Mouse (Mus musculus) bone marrow macrophage, adult 2 months (primary cell): ENCODE measurements around the gene Ccdc91.

Experiments used
- CTCF ChIP-seq: IDR thresholded peaks from 2 replicates; pipeline ENCODE4 v1.5.1; 2012; ENCODE audit warnings: low read depth, mild to moderate bottlenecking, low read length, moderate library complexity
- POLR2A ChIP-seq: IDR thresholded peaks from 2 replicates; pipeline ENCODE4 v1.6.1; 2012; ENCODE audit warnings: mild to moderate bottlenecking, low read depth, low read length, borderline replicate concordance

DNA sequence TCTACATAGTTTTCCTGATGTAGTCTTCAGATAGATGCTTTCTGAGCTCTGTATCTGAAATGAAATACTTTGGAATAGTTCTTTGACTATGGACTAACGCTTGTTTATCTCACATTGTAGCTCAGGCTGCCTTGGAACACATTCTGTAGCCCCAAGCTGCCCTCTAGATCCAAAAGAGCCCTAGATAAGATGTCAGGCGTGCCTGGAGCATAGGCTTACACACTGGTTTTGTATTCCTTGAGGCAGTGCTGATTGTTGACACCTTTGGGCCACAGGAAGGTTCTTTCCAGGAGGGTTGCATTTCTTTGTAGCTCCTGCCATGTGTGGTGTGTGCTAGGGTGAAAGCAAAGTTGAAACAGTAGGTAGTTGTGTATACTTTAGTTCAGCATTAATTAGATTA lies 139.7 kb downstream of the Ccdc91 start:
- TF ChIP-seq POLR2A (no peak), CTCF (no peak)
